Mouse (Mus musculus) testis, adult 2 months (tissue): Measurements from ENCODE around the gene Haus8.

Experiments
- CTCF ChIP-seq: fragments of 200-500 bp; IDR thresholded peaks from 2 replicates; pipeline ENCODE4 v1.5.1; 2012; ENCODE audit warnings: low read depth, mild to moderate bottlenecking, inconsistent platforms, low read length, moderate library complexity; ENCODE audit not compliant: control insufficient read depth, insufficient read depth, insufficient replicate concordance
- POLR2A ChIP-seq: fragments of 200-500 bp; IDR thresholded peaks from 2 replicates; pipeline ENCODE4 v1.6.1; 2012; ENCODE audit warnings: low read depth, mild to moderate bottlenecking, inconsistent platforms, low read length, moderate library complexity; ENCODE audit not compliant: control insufficient read depth

DNA sequence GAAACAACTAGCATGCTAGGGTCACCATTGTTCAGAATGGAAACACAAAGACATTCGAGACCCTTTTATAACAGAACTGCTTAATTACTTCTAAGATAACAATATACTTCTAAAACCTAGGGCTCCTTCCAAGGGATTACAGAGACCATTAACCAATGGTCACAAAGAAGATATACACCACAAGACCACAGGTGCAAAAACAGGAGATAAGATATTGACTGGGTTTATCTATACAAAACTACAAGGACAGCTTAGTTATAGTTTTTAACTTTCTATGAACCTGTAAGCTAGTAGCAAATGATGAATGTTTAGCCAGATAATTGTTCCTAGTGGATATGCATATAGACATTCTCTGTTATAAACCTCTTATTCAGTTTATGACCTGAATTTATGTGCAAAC is 30.1 kb upstream of the Haus8 start:
- no peak for TF ChIP-seq POLR2A
- no peak for TF ChIP-seq CTCF
